Mouse (Mus musculus): ENCODE results near the gene Vps36. TPM values are rescaled to one million over a fixed set of nuclear protein-coding genes. Genes with fewer than 3 reads are reported as not detected.

The Vps36 gene
- polyA plus RNA-seq, 1 experiment from 2014 or later = 29.6 TPM

- CTCF ChIA-PET = interaction anchor here (0.6 to 2.7 kb wide), 10 partner anchors 17 to 173 kb away, joined by 3 to 11 read pairs (median 3); partner anchors contain the start of gene Alg11
- DNase-seq (ENCODE audit: low read depth, low spot score) = no peak
Measured at GRCm38 (mm10) chr8:22165251-22166079, 27.1 kb upstream of the Vps36 start.

GRCm38 (mm10) chr8:22166080-22166603, 26.5 kb upstream of the Vps36 start, which contains the start of gene Nek3:
Gene Nek3 (minus strand): TSS chr8:22166435.
- peak; percentile 78 for TF ChIP-seq CTCF (IDR thresholded peaks at IDR 0.05)
- in situ Hi-C loops (cut with MboI; ENCODE audit: low pct_unique_long_range_greater_than_20kb) = loop anchor here (10.0 kb wide), 1 partner anchor 171 kb away; no protein-coding TSS in a partner anchor
- ATAC-seq (peak; percentile 98), DNase-seq (ENCODE audit: low read depth, low spot score) (peak; percentile 61)
- POLR2A ChIA-PET = interaction anchor here (0.7 kb wide), 1 partner anchor 9 kb away, joined by 3 read pairs; no protein-coding TSS in a partner anchor
- CTCF ChIA-PET = interaction anchor here (0.6 to 2.7 kb wide), 10 partner anchors 16 to 174 kb away, joined by 3 to 11 read pairs (median 3); partner anchors contain the start of gene Alg11
- H3K27me3 ChIP-seq = no peaks in the 10 kb centered on the region

More at GRCm38 (mm10) chr8:22165251-22166079, 27.1 kb upstream of the Vps36 start:
- TF ChIP-seq CTCF (IDR thresholded peaks at IDR 0.05) = no peak
- in situ Hi-C loops (cut with MboI; ENCODE audit: low pct_unique_long_range_greater_than_20kb) = loop anchor here (10.0 kb wide), 1 partner anchor 171 kb away; no protein-coding TSS in a partner anchor
- ATAC-seq = no peak
- POLR2A ChIA-PET = interaction anchor here (0.7 kb wide), 1 partner anchor 8 kb away, joined by 3 read pairs; no protein-coding TSS in a partner anchor
- H3K27me3 ChIP-seq = no peaks in the 10 kb centered on the region

GRCm38 (mm10) chr8:22169167-22169566, 23.4 kb upstream of the Vps36 start:
- no peak for TF ChIP-seq CTCF (IDR thresholded peaks at IDR 0.05)
- H3K27me3 ChIP-seq = no peaks in the 10 kb centered on the region
- in situ Hi-C loops (cut with MboI; ENCODE audit: low pct_unique_long_range_greater_than_20kb) = loop anchor here (10.0 kb wide), 1 partner anchor 174 kb away; no protein-coding TSS in a partner anchor
- CTCF ChIA-PET = interaction anchor here (1.8 kb wide), 1 partner anchor 24 kb away, joined by 4 read pairs; no protein-coding TSS in a partner anchor
- DNase-seq (ENCODE audit: low read depth, low spot score) (no peak), ATAC-seq (no peak)
- POLR2A ChIA-PET = no interaction called here

- no peaks in the 10 kb centered on the region for H3K27me3 ChIP-seq
- in situ Hi-C loops (cut with MboI; ENCODE audit: low pct_unique_long_range_greater_than_20kb) = no loop called here
- ATAC-seq (no peak), DNase-seq (ENCODE audit: low read depth, low spot score) (no peak)
- no peak for TF ChIP-seq CTCF (IDR thresholded peaks at IDR 0.05)
- ChIA-PET CTCF (interaction anchor here (1.5 kb wide), 1 partner anchor 14 kb away, joined by 3 read pairs; no protein-coding TSS in a partner anchor), POLR2A (no interaction called here)
Measured at GRCm38 (mm10) chr8:22175966-22176365, 16.6 kb upstream of the Vps36 start.

GRCm38 (mm10) chr8:22184884-22185283, 7.7 kb upstream of the Vps36 start:
- H3K27me3 ChIP-seq = no peaks in the 10 kb centered on the region
- in situ Hi-C loops (cut with MboI; ENCODE audit: low pct_unique_long_range_greater_than_20kb) = no loop called here
- DNase-seq (ENCODE audit: low read depth, low spot score) (no peak), ATAC-seq (no peak)
- ChIA-PET POLR2A (no interaction called here), CTCF (interaction anchor here (1.0 kb wide), 1 partner anchor 12 kb away, joined by 3 read pairs; no protein-coding TSS in a partner anchor)
- no peak for TF ChIP-seq CTCF (IDR thresholded peaks at IDR 0.05)

GRCm38 (mm10) chr8:22185431-22186397, 6.9 kb upstream of the Vps36 start, which contains the start of gene Ckap2:
Gene Ckap2 (minus strand): TSS chr8:22185819.
- ATAC-seq (peak; percentile 97), DNase-seq (ENCODE audit: low read depth, low spot score) (peak; percentile 34)
- POLR2A ChIA-PET = no interaction called here
- CTCF ChIA-PET = no interaction called here
- in situ Hi-C loops (cut with MboI; ENCODE audit: low pct_unique_long_range_greater_than_20kb) = no loop called here
- peaks cover 3% of the 10 kb centered on the region for H3K27me3 ChIP-seq
- no peak for TF ChIP-seq CTCF (IDR thresholded peaks at IDR 0.05)

GRCm38 (mm10) chr8:22193432-22194010, 912 bp downstream of the Vps36 start:
- peaks cover 3% of the 10 kb centered on the region for H3K27me3 ChIP-seq
- DNase-seq (ENCODE audit: low read depth, low spot score) (peak; percentile 10), ATAC-seq (peak; percentile 24)
- ChIA-PET CTCF (interaction anchor here (0.7 to 2.3 kb wide), 7 partner anchors 9 to 196 kb away, joined by 3 to 18 read pairs (median 4); partner anchors contain the start of gene Nek5), POLR2A (interaction anchor here (0.8 kb wide), 1 partner anchor 13 kb away, joined by 3 read pairs; no protein-coding TSS in a partner anchor)
- in situ Hi-C loops (cut with MboI; ENCODE audit: low pct_unique_long_range_greater_than_20kb) = no loop called here
- TF ChIP-seq CTCF (IDR thresholded peaks at IDR 0.05) = no peak

GRCm38 (mm10) chr8:22197914-22198313, 5.3 kb downstream of the Vps36 start:
- CTCF ChIA-PET = no interaction called here
- in situ Hi-C loops (cut with MboI; ENCODE audit: low pct_unique_long_range_greater_than_20kb) = no loop called here

GRCm38 (mm10) chr8:22199481-22199880, 6.9 kb downstream of the Vps36 start:
- no peaks in the 10 kb centered on the region for H3K27me3 ChIP-seq
- no peak for ATAC-seq
- TF ChIP-seq CTCF (IDR thresholded peaks at IDR 0.05) = peak; percentile 25
- CTCF ChIA-PET = interaction anchor here (1.0 kb wide), 1 partner anchor 9 kb away, joined by 3 read pairs; no protein-coding TSS in a partner anchor
- no peak for DNase-seq (ENCODE audit: low read depth, low spot score)
- in situ Hi-C loops (cut with MboI; ENCODE audit: low pct_unique_long_range_greater_than_20kb) = no loop called here
- POLR2A ChIA-PET = no interaction called here

More at GRCm38 (mm10) chr8:22197914-22198313, 5.3 kb downstream of the Vps36 start:
- DNase-seq (ENCODE audit: low read depth, low spot score) (no peak), ATAC-seq (no peak)
- POLR2A ChIA-PET = no interaction called here
- no peak for TF ChIP-seq CTCF (IDR thresholded peaks at IDR 0.05)
- no peaks in the 10 kb centered on the region for H3K27me3 ChIP-seq
